Mouse (Mus musculus): ENCODE results near the gene Tbc1d16. TPM values are rescaled to one million over a fixed set of nuclear protein-coding genes. Genes with fewer than 3 reads are reported as not detected.

Tbc1d16 gene
- polyA plus RNA-seq, 2 experiments, result 16.3 to 29.2 TPM

GRCm38 (mm10) chr11:119267768-119268556 lies 39.7 kb upstream of the Tbc1d16 start, which contains the start of gene Gaa:
Gene Gaa, plus strand, starts transcription at chr11:119267887.
- TF ChIP-seq POLR2A (IDR thresholded peaks at IDR 0.05; ENCODE audit: borderline replicate concordance, extremely low read depth, insufficient read depth, insufficient read length), result 0 out of 2 replicates have a peak, but pooled peaks have one; percentile 29
- Histone ChIP-seq H3K27me3 (ENCODE audit: control insufficient read depth, insufficient read depth, low read length) (no peaks in the 10 kb centered on the region), H3K4me3 (replicated peaks; ENCODE audit: low read length) (peak within 1 kb of the TSS; percentile 66), H3K9me3 (ENCODE audit: control insufficient read depth, low read length) (no peaks in the 10 kb centered on the region), H3K36me3 (ENCODE audit: control insufficient read depth, insufficient read depth, low read length) (peaks cover 9% of the 10 kb centered on the region), H3K4me2 (replicated peaks; ENCODE audit: low read depth, low read length, severe bottlenecking) (peak within 1 kb of the TSS; percentile 85), H3K9ac (ENCODE audit: low read depth, low read length, severe bottlenecking) (peak within 1 kb of the TSS; percentile 65), H3K4me1 (ENCODE audit: control insufficient read depth, insufficient read depth, low read length) (peaks cover 7% of the 10 kb centered on the region), H3K27ac (replicated peaks; ENCODE audit: low read depth, low read length) (no peak within 1 kb of the TSS)
- DNase-seq (ENCODE audit: low spot score) (peak; percentile 93), ATAC-seq (ENCODE audit: low FRiP score, low read depth) (peak; percentile 92)
- WGBS, result 3% methylated on average over 50 of the region's 52 CpGs

GRCm38 (mm10) chr11:119267241-119267674 lies 39.0 kb upstream of the Tbc1d16 start:
- DNase-seq (ENCODE audit: low spot score), result no peak
- peaks cover 7% of the 10 kb centered on the region for H3K4me1 ChIP-seq (ENCODE audit: control insufficient read depth, insufficient read depth, low read length)
- peak overlapping the region; percentile 85 for H3K4me2 ChIP-seq (replicated peaks; ENCODE audit: low read depth, low read length, severe bottlenecking)
- 64% methylated on average over 6 of the region's 6 CpGs for WGBS
- H3K9me3 ChIP-seq (ENCODE audit: control insufficient read depth, low read length), result no peaks in the 10 kb centered on the region
- H3K27ac ChIP-seq (replicated peaks; ENCODE audit: low read depth, low read length), result no peak overlapping the region
- H3K36me3 ChIP-seq (ENCODE audit: control insufficient read depth, insufficient read depth, low read length), result peaks cover 7% of the 10 kb centered on the region
- H3K27me3 ChIP-seq (ENCODE audit: control insufficient read depth, insufficient read depth, low read length), result no peaks in the 10 kb centered on the region
- H3K4me3 ChIP-seq (replicated peaks; ENCODE audit: low read length), result peak overlapping the region; percentile 66; the same call in 1 of the 2 replicates
- H3K9ac ChIP-seq (ENCODE audit: low read depth, low read length, severe bottlenecking), result no peak overlapping the region
- TF ChIP-seq POLR2A (IDR thresholded peaks at IDR 0.05; ENCODE audit: borderline replicate concordance, extremely low read depth, insufficient read depth, insufficient read length), result no peak
- 0 out of 2 replicates have a peak, but pooled peaks have one; percentile 23 for ATAC-seq (ENCODE audit: low FRiP score, low read depth)

GRCm38 (mm10) chr11:119265811-119266210 lies 37.5 kb upstream of the Tbc1d16 start:
- peaks cover 7% of the 10 kb centered on the region for H3K36me3 ChIP-seq (ENCODE audit: control insufficient read depth, insufficient read depth, low read length)
- no peaks in the 10 kb centered on the region for H3K9me3 ChIP-seq (ENCODE audit: control insufficient read depth, low read length)
- no peak overlapping the region for H3K9ac ChIP-seq (ENCODE audit: low read depth, low read length, severe bottlenecking)
- H3K4me1 ChIP-seq (ENCODE audit: control insufficient read depth, insufficient read depth, low read length), result peaks cover 7% of the 10 kb centered on the region
- no peak overlapping the region for H3K4me2 ChIP-seq (replicated peaks; ENCODE audit: low read depth, low read length, severe bottlenecking)
- H3K4me3 ChIP-seq (replicated peaks; ENCODE audit: low read length), result no peak overlapping the region
- no peak for ATAC-seq (ENCODE audit: low FRiP score, low read depth)
- H3K27ac ChIP-seq (replicated peaks; ENCODE audit: low read depth, low read length), result no peak overlapping the region
- DNase-seq (ENCODE audit: low spot score), result no peak
- H3K27me3 ChIP-seq (ENCODE audit: control insufficient read depth, insufficient read depth, low read length), result no peaks in the 10 kb centered on the region
- WGBS, result 79% methylated on average over 7 of the region's 7 CpGs
- no peak for TF ChIP-seq POLR2A (IDR thresholded peaks at IDR 0.05; ENCODE audit: borderline replicate concordance, extremely low read depth, insufficient read depth, insufficient read length)

- DNase-seq (ENCODE audit: low spot score) (no peak), ATAC-seq (ENCODE audit: low FRiP score, low read depth) (no peak)
- H3K27ac ChIP-seq (replicated peaks; ENCODE audit: low read depth, low read length), result no peak overlapping the region
- 90% methylated on average over 13 of the region's 13 CpGs for WGBS
- no peak overlapping the region for H3K4me3 ChIP-seq (replicated peaks; ENCODE audit: low read length)
- no peaks in the 10 kb centered on the region for H3K27me3 ChIP-seq (ENCODE audit: control insufficient read depth, insufficient read depth, low read length)
- H3K36me3 ChIP-seq (ENCODE audit: control insufficient read depth, insufficient read depth, low read length), result no peaks in the 10 kb centered on the region
- no peaks in the 10 kb centered on the region for H3K9me3 ChIP-seq (ENCODE audit: control insufficient read depth, low read length)
- no peak overlapping the region for H3K4me2 ChIP-seq (replicated peaks; ENCODE audit: low read depth, low read length, severe bottlenecking)
- no peak overlapping the region for H3K9ac ChIP-seq (ENCODE audit: low read depth, low read length, severe bottlenecking)
- no peak for TF ChIP-seq POLR2A (IDR thresholded peaks at IDR 0.05; ENCODE audit: borderline replicate concordance, extremely low read depth, insufficient read depth, insufficient read length)
- H3K4me1 ChIP-seq (ENCODE audit: control insufficient read depth, insufficient read depth, low read length), result peaks cover 7% of the 10 kb centered on the region
Measured at GRCm38 (mm10) chr11:119264413-119264812, 36.1 kb upstream of the Tbc1d16 start.

GRCm38 (mm10) chr11:119259977-119260376 lies 31.7 kb upstream of the Tbc1d16 start:
- Histone ChIP-seq H3K4me1 (ENCODE audit: control insufficient read depth, insufficient read depth, low read length) (no peaks in the 10 kb centered on the region; the same call in 1 of the 2 replicates), H3K4me3 (replicated peaks; ENCODE audit: low read length) (no peak overlapping the region), H3K9ac (ENCODE audit: low read depth, low read length, severe bottlenecking) (no peak overlapping the region), H3K27ac (replicated peaks; ENCODE audit: low read depth, low read length) (no peak overlapping the region), H3K9me3 (ENCODE audit: control insufficient read depth, low read length) (no peaks in the 10 kb centered on the region), H3K4me2 (replicated peaks; ENCODE audit: low read depth, low read length, severe bottlenecking) (no peak overlapping the region), H3K36me3 (ENCODE audit: control insufficient read depth, insufficient read depth, low read length) (no peaks in the 10 kb centered on the region), H3K27me3 (ENCODE audit: control insufficient read depth, insufficient read depth, low read length) (no peaks in the 10 kb centered on the region)
- no peak for TF ChIP-seq POLR2A (IDR thresholded peaks at IDR 0.05; ENCODE audit: borderline replicate concordance, extremely low read depth, insufficient read depth, insufficient read length)
- 81% methylated on average over 8 of the region's 8 CpGs for WGBS
- DNase-seq (ENCODE audit: low spot score), result no peak
- ATAC-seq (ENCODE audit: low FRiP score, low read depth), result no peak

All from limb, embryonic 14.5 days (tissue).